Mouse (Mus musculus) cerebellum, adult 9-10 months (tissue): ENCODE data around the gene Rgs5.

Experiments used
- DNase-seq: peaks from one replicate; pipeline ENCODE4 v3.0.0; 2022

Gene Rgs5

DNA sequence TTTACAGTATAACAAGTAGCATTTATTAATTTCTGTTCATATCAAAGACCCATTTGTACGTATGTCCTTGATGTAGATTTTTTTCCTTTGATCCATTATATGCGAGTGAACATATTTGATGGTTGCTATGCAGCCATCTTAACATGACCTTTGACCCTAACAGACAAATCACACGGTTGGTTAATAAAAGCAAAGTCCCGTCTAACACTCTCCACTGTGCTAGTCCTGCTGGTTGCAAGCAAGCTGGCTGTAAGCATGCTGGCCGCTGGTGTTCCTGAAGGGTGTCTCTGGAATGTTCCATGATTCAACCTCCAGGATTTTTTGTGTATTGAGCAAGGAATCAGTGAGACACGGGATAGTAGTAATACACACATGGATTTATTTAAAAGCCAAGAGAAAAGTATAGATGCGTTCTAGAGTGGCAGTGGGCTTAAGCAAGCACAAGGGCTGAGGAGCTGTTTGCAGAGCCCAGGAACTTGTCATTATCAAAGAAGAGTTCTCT, 75.3 kb downstream of the Rgs5 start:
- DNase-seq: no peak

GRCm38 (mm10) chr1:169736139-169736538, 80.8 kb downstream of the Rgs5 start:
- DNase-seq: no peak

- no peak for DNase-seq
Observed at GRCm38 (mm10) chr1:169737231-169737630, 81.9 kb downstream of the Rgs5 start.

GRCm38 (mm10) chr1:169741147-169741546, 85.8 kb downstream of the Rgs5 start:
- DNase-seq: no peak
